In genomic region chr6:129241907-129242306, GRCm38 (mm10) we compare ENCODE assay signal across 15 mouse cellular contexts. TPM values are rescaled to one million over a fixed set of nuclear protein-coding genes. Genes with fewer than 3 reads are reported as not detected.
DNase-seq lines count a peak whose midpoint lies in the region; ATAC-seq and TF ChIP-seq lines count a peak whose summit lies in the region.
"Had no signal": no experiment of that assay in that cellular context is flagged by ENCODE, and none has a peak within 500 bp of the region (broad histone marks: within the 10 kb centered on the region; RNA-seq: fewer than 3 reads in every experiment).

No protein-coding gene starts in this region.

- H3K4me1 ChIP-seq in kidney, embryonic 14.5 days (ENCODE audit: control insufficient read depth, insufficient read depth, low read length), result no peaks in the 10 kb centered on the region
- 0 out of 2 replicates have a peak, but pooled peaks cover 6% of the 10 kb centered on the region for H3K4me1 ChIP-seq in midbrain, embryonic 14.5 days (ENCODE audit: control insufficient read depth, insufficient read depth, low read length)
- peaks cover 3% of the 10 kb centered on the region; the same call in 1 of the 2 replicates for H3K4me1 ChIP-seq in midbrain, embryonic 16.5 days (ENCODE audit: control insufficient read depth, insufficient read depth, low read length)
- peaks cover 0 to 3% of the 10 kb centered on the region in 2 experiments; a peak in 3 of 4 replicates for H3K4me1 ChIP-seq in MEL (ENCODE audit: control insufficient read depth in 1 of 2, insufficient read depth in 2 of 2, low read length in 2 of 2)

- TF ChIP-seq POLR2A in MEL (IDR thresholded peaks at IDR 0.05; ENCODE audit: control insufficient read depth in 1 of 2, insufficient read depth in 1 of 2, low read depth in 1 of 2, low read length in 2 of 2, poor library complexity in 1 of 2), result no peak

- H3K27ac ChIP-seq in kidney, embryonic 14.5 days (ENCODE audit: low read depth, low read length), result no peak overlapping the region
- H3K27ac ChIP-seq in midbrain, embryonic 14.5 days (replicated peaks; ENCODE audit: low read depth, low read length), result no peak overlapping the region
- no peak overlapping the region for H3K27ac ChIP-seq in midbrain, embryonic 16.5 days (ENCODE audit: low read length)
- no peak overlapping the region for H3K27ac ChIP-seq in MEL (ENCODE audit: control insufficient read depth, low read depth, low read length)
- H3K27ac ChIP-seq: hindbrain, embryonic 15.5 days; liver, embryonic 12.5 days; stomach, embryonic 15.5 days had no signal

- TF ChIP-seq RAD21 in MEL (IDR thresholded peaks at IDR 0.05; ENCODE audit: low read depth, low read length), result peak; percentile 86

- no peaks in the 10 kb centered on the region for H3K9me3 ChIP-seq in kidney, embryonic 14.5 days (ENCODE audit: control insufficient read depth, low read length)
- no peaks in the 10 kb centered on the region for H3K9me3 ChIP-seq in midbrain, embryonic 14.5 days (ENCODE audit: control insufficient read depth, low read length)
- no peaks in the 10 kb centered on the region for H3K9me3 ChIP-seq in midbrain, embryonic 16.5 days (replicated peaks; ENCODE audit: control insufficient read depth, low read length, poor library complexity, severe bottlenecking)
- H3K9me3 ChIP-seq in MEL (replicated peaks; ENCODE audit: insufficient read depth, low read length), result no peaks in the 10 kb centered on the region
- H3K9me3 ChIP-seq: hindbrain, embryonic 15.5 days; liver, embryonic 12.5 days; stomach, embryonic 15.5 days had no signal

- DNase-seq in kidney, adult 9 months, result peak; percentile 66
- DNase-seq in midbrain, embryonic 14.5 days, result peak; percentile 44
- peak; percentile 57 for DNase-seq in MEL (ENCODE audit: low read depth, low spot score)
- DNase-seq in induced T-regulatory cell, adult 2 months (ENCODE audit: low read depth), result peak; percentile 81
- DNase-seq in urinary bladder, postnatal 10 days (ENCODE audit: low spot score), result no peak
- no peak for DNase-seq in frontal cortex, adult 2 months (ENCODE audit: extremely low spot score in 1 of 2, low spot score in 1 of 2)
- DNase-seq: cerebellum, adult 9-10 months; gastrocnemius, postnatal 10 days; layer of hippocampus, postnatal 36 days had no signal

- H3K36me3 ChIP-seq in kidney, embryonic 14.5 days (ENCODE audit: control insufficient read depth, insufficient read depth, low read length), result no peaks in the 10 kb centered on the region
- H3K36me3 ChIP-seq in midbrain, embryonic 14.5 days (ENCODE audit: control insufficient read depth, insufficient read depth, low read length), result no peaks in the 10 kb centered on the region
- H3K36me3 ChIP-seq in midbrain, embryonic 16.5 days (ENCODE audit: control insufficient read depth, insufficient read depth, low read length), result no peaks in the 10 kb centered on the region
- peaks cover 0 to 5% of the 10 kb centered on the region in 2 experiments; a peak in 2 of 4 replicates for H3K36me3 ChIP-seq in MEL (ENCODE audit: control insufficient read depth in 1 of 2, insufficient read depth in 2 of 2, low read length in 2 of 2)
- H3K36me3 ChIP-seq: hindbrain, embryonic 15.5 days; liver, embryonic 12.5 days; stomach, embryonic 15.5 days had no signal

- no peaks in the 10 kb centered on the region for H3K27me3 ChIP-seq in kidney, embryonic 14.5 days (ENCODE audit: control insufficient read depth, insufficient read depth, low read length)
- H3K27me3 ChIP-seq in midbrain, embryonic 14.5 days (ENCODE audit: control insufficient read depth, insufficient read depth, low read length), result no peaks in the 10 kb centered on the region
- H3K27me3 ChIP-seq in midbrain, embryonic 16.5 days (ENCODE audit: control insufficient read depth, insufficient read depth, low read depth, low read length), result no peaks in the 10 kb centered on the region
- H3K27me3 ChIP-seq in MEL (ENCODE audit: control insufficient read depth in 1 of 2, insufficient read depth in 2 of 2, low read length in 2 of 2), result no peaks in the 10 kb centered on the region
- H3K27me3 ChIP-seq: hindbrain, embryonic 15.5 days; liver, embryonic 12.5 days; stomach, embryonic 15.5 days had no signal

- TF ChIP-seq EP300 in MEL (IDR thresholded peaks at IDR 0.05; ENCODE audit: low read depth in 1 of 2, low read length in 2 of 2), result no peak

- ATAC-seq in kidney, embryonic 14.5 days (ENCODE audit: low FRiP score, low TSS enrichment), result no peak
- no peak for ATAC-seq in midbrain, embryonic 14.5 days (ENCODE audit: low FRiP score, low TSS enrichment)
- ATAC-seq in midbrain, embryonic 16.5 days, result no peak
- ATAC-seq: liver, embryonic 12.5 days had no signal

- peak in 2 of 3 experiments; percentile 36 to 81; a peak in 3 of 6 replicates for TF ChIP-seq CTCF in MEL (IDR thresholded peaks at IDR 0.05 in 2 of 3, conservative IDR thresholded peaks at IDR 0.05 in 1 of 3; ENCODE audit: control insufficient read depth in 1 of 3, insufficient read depth in 1 of 3, low read depth in 2 of 3, low read length in 3 of 3, poor library complexity in 1 of 3, severe bottlenecking in 1 of 3)

- no peak overlapping the region for H3K4me2 ChIP-seq in kidney, embryonic 14.5 days (replicated peaks; ENCODE audit: low read depth, low read length)
- H3K4me2 ChIP-seq in midbrain, embryonic 14.5 days (ENCODE audit: low read length), result no peak overlapping the region
- H3K4me2 ChIP-seq in midbrain, embryonic 16.5 days (ENCODE audit: low read length), result no peak overlapping the region
- H3K4me2 ChIP-seq: hindbrain, embryonic 15.5 days; liver, embryonic 12.5 days; stomach, embryonic 15.5 days had no signal

- WGBS in kidney, embryonic 14.5 days, result 66% methylated on average over 6 of the region's 6 CpGs
- WGBS in midbrain, embryonic 14.5 days, result 74% methylated on average over 6 of the region's 6 CpGs
- 69% methylated on average over 6 of the region's 6 CpGs for WGBS in midbrain, embryonic 16.5 days

- no peak overlapping the region for H3K9ac ChIP-seq in kidney, embryonic 14.5 days (ENCODE audit: low read depth, low read length)
- H3K9ac ChIP-seq in midbrain, embryonic 14.5 days (replicated peaks; ENCODE audit: low read length), result no peak overlapping the region
- H3K9ac ChIP-seq in midbrain, embryonic 16.5 days (ENCODE audit: low read depth, low read length), result no peak overlapping the region
- H3K9ac ChIP-seq in MEL (ENCODE audit: control insufficient read depth, low read depth, low read length, poor library complexity, severe bottlenecking), result no peak overlapping the region
- H3K9ac ChIP-seq: hindbrain, embryonic 15.5 days; liver, embryonic 12.5 days; stomach, embryonic 15.5 days had no signal

- H3K79me2 ChIP-seq in MEL (ENCODE audit: control insufficient read depth, insufficient read depth, low read length, poor library complexity), result peaks cover 2% of the 10 kb centered on the region

- no peak overlapping the region for H3K4me3 ChIP-seq in kidney, embryonic 14.5 days (ENCODE audit: low read length)
- no peak overlapping the region for H3K4me3 ChIP-seq in midbrain, embryonic 14.5 days (replicated peaks; ENCODE audit: low read depth, low read length)
- no peak overlapping the region for H3K4me3 ChIP-seq in midbrain, embryonic 16.5 days (ENCODE audit: low read depth, low read length)
- H3K4me3 ChIP-seq in MEL (ENCODE audit: control insufficient read depth in 1 of 2, insufficient read depth in 1 of 2, low read depth in 2 of 2, low read length in 2 of 2), result no peak overlapping the region
- H3K4me3 ChIP-seq: hindbrain, embryonic 15.5 days; liver, embryonic 12.5 days; stomach, embryonic 15.5 days had no signal

TF ChIP-seq in MEL, 35 proteins besides CTCF, POLR2A, EP300 and RAD21:
- TF ChIP-seq USF2 (IDR thresholded peaks at IDR 0.05; ENCODE audit: borderline replicate concordance in 1 of 2, insufficient read depth in 1 of 2, low read depth in 1 of 2, low read length in 2 of 2), result no peak
- no peak for TF ChIP-seq ELF1 (IDR thresholded peaks at IDR 0.05; ENCODE audit: low read depth, low read length)
- TF ChIP-seq BHLHE40 (IDR thresholded peaks at IDR 0.05; ENCODE audit: borderline replicate concordance, low read depth, low read length), result no peak
- TF ChIP-seq ZC3H11A (IDR thresholded peaks at IDR 0.05; ENCODE audit: low read depth, low read length), result peak; percentile 90
- TF ChIP-seq MAZ (IDR thresholded peaks at IDR 0.05; ENCODE audit: low read depth, low read length), result no peak
- no peak for TF ChIP-seq MEF2A (IDR thresholded peaks at IDR 0.05; ENCODE audit: extremely low read depth, insufficient replicate concordance, low read depth, low read length, poor library complexity, severe bottlenecking)
- TF ChIP-seq RCOR1 (IDR thresholded peaks at IDR 0.05; ENCODE audit: low read depth, low read length), result no peak
- no peak for TF ChIP-seq ETS1 (IDR thresholded peaks at IDR 0.05; ENCODE audit: low read depth, low read length)
- no peak for TF ChIP-seq ZNF384 (IDR thresholded peaks at IDR 0.05; ENCODE audit: low read depth, low read length)
- TF ChIP-seq GATA1 (IDR thresholded peaks at IDR 0.05; ENCODE audit: low read depth, low read length), result peak; percentile 69
- no peak for TF ChIP-seq KAT2A (conservative IDR thresholded peaks at IDR 0.05; ENCODE audit: low read depth, low read length)
- no peak for TF ChIP-seq NELFE (IDR thresholded peaks at IDR 0.05; ENCODE audit: low read depth, low read length)
- peak; percentile 84 for TF ChIP-seq SMC3 (IDR thresholded peaks at IDR 0.05; ENCODE audit: low read depth, low read length)
- no peak for TF ChIP-seq MAFK (IDR thresholded peaks at IDR 0.05; ENCODE audit: borderline replicate concordance, low read depth, low read length)
- TF ChIP-seq MYC (IDR thresholded peaks at IDR 0.05; ENCODE audit: low read depth, low read length), result no peak
TF ChIP-seq in MEL: peak in this region for 3.

RNA-seq across cellular contexts. Expression of gene Cd69, which starts 33.3 kb away (rescaled TPM):
- 0.04 and 0.11 TPM in 2 replicates for polyA plus RNA-seq in kidney, embryonic 14.5 days (2014; fragmentation: Nextera tagmentation; extraction: Ambion mirVana)
- polyA plus RNA-seq in midbrain, embryonic 14.5 days (2014; fragmentation: Nextera tagmentation; extraction: Ambion mirVana), result 0.21 TPM in 1 of 2 replicates, not detected in the other
- not detected in 2 replicates for polyA plus RNA-seq in midbrain, embryonic 16.5 days (2015; fragmentation: Nextera tagmentation; extraction: Ambion mirVana)
- total RNA-seq in MEL (2012; rRNA removed), result 0.26 TPM in 1 of 2 replicates, not detected in the other
- not detected for polyA plus RNA-seq in MEL (2012; ENCODE audit: insufficient read depth in 1 of 2, insufficient read length in 2 of 2, low read depth in 1 of 2, low replicate concordance in 2 of 2, missing spikeins in 1 of 2)
- 0.20 TPM in 1 of 2 replicates, not detected in the other for polyA plus RNA-seq in frontal cortex, adult 2 months (2012; rRNA removed)
- total RNA-seq: layer of hippocampus, postnatal 36 days had no signal
- polyA plus RNA-seq: hindbrain, embryonic 15.5 days; neural tube, embryonic 11.5 days had no signal

Comparison
In these comparisons a context has a peak if more than half of its experiments do, and no peak if none do; other contexts are left out.
1. DNase-seq: peak in kidney, adult 9 months (single experiment), midbrain, embryonic 14.5 days (single experiment), MEL (single experiment) and induced T-regulatory cell, adult 2 months (single experiment); none in urinary bladder, postnatal 10 days (single experiment) and frontal cortex, adult 2 months (0 of 2).